Mouse (Mus musculus) hindbrain, embryonic 11.5 days (tissue): ENCODE results near the gene Psmb9. TPM values are rescaled to one million over a fixed set of nuclear protein-coding genes. Genes with fewer than 3 reads are reported as not detected.

Experiments used
- ATAC-seq: fragments of 200-750 bp; cut with Nextera tagmentation; 2 replicates; pipeline ENCODE4 v1.8.0; 2017; ENCODE audit warnings: mild to moderate bottlenecking, moderate TSS enrichment, moderate library complexity; ENCODE audit not compliant: low FRiP score
- DNase-seq: peaks from one replicate; pipeline ENCODE4 v3.0.0-alpha.2; 2015; ENCODE audit warnings: low spot score
- H3K27ac ChIP-seq: fragments of 300-500 bp; sonication (generic); 2 replicates; pipeline ENCODE4 v1.5.1; 2014; ENCODE audit warnings: mild to moderate bottlenecking, low read depth, low read length
- H3K27me3 ChIP-seq: fragments of 300-500 bp; sonication (generic); 2 replicates; pipeline ENCODE4 v1.6.1; 2014; ENCODE audit warnings: mild to moderate bottlenecking, low read length, moderate library complexity, mixed read lengths; ENCODE audit not compliant: control insufficient read depth, insufficient read depth
- H3K36me3 ChIP-seq: fragments of 300-500 bp; sonication (generic); 2 replicates; pipeline ENCODE4 v1.6.1; 2014; ENCODE audit warnings: mild to moderate bottlenecking, low read length, moderate library complexity, mixed read lengths; ENCODE audit not compliant: control insufficient read depth, insufficient read depth
- H3K4me1 ChIP-seq: fragments of 300-500 bp; sonication (generic); replicated peaks from 2 replicates; pipeline ENCODE4 v1.6.1; 2014; ENCODE audit warnings: low read length, mixed read lengths; ENCODE audit not compliant: control insufficient read depth, insufficient read depth
- H3K4me2 ChIP-seq: fragments of 300-500 bp; sonication (generic); replicated peaks from 2 replicates; pipeline ENCODE4 v1.6.1; 2014; ENCODE audit warnings: mild to moderate bottlenecking, low read depth, low read length
- H3K4me3 ChIP-seq: fragments of 300-500 bp; sonication (generic); 2 replicates; pipeline ENCODE4 v1.5.1; 2014; ENCODE audit warnings: low read depth, low read length
- H3K9ac ChIP-seq: fragments of 300-500 bp; sonication (generic); 2 replicates; pipeline ENCODE4 v1.6.1; 2014; ENCODE audit warnings: low read depth, low read length
- H3K9me3 ChIP-seq: fragments of 300-500 bp; sonication (generic); 2 replicates; pipeline ENCODE4 v1.6.1; 2016; ENCODE audit warnings: low read length; ENCODE audit not compliant: control insufficient read depth
- WGBS: fragments of 180-500 bp; shearing (Covaris S2); extraction: QIAGEN DNeasy Blood & Tissue Kit; methylation state at CpG from one replicate; pipeline ENCODE4 v1.1.7; 2014; 5-methylcytosine and 5-hydroxymethylcytosine counted together
- polyA plus RNA-seq: library from polyadenylated mRNA; unstranded; fragments of >200 nt; fragmentation: Nextera tagmentation; extraction: Ambion mirVana; gene quantifications from 2 replicates; pipeline ENCODE4 v1.2.1, GENCODE M21; 2014

Gene Psmb9
- polyA plus RNA-seq, 1 experiment from 2014 or later = 0.42 TPM

- Histone ChIP-seq H3K36me3 (no peaks in the 10 kb centered on the region), H3K27ac (no peak overlapping the region), H3K4me3 (no peak overlapping the region), H3K4me2 (no peak overlapping the region), H3K9me3 (no peaks in the 10 kb centered on the region), H3K27me3 (peaks cover 11% of the 10 kb centered on the region), H3K9ac (no peak overlapping the region), H3K4me1 (0 out of 2 replicates have a peak, but pooled peaks cover 4% of the 10 kb centered on the region)
- no peak for ATAC-seq
- 83% methylated on average over 11 of the region's 11 CpGs for WGBS
- no peak for DNase-seq
These were observed 54.3 kb downstream of the Psmb9 start for GRCm38 (mm10) chr17:34133289-34133688.

Other genes with a start within 250 kb of the Psmb9 start
- 201 and 205 TPM in 2 replicates for gene Pfdn6, start 247.4 kb downstream of the Psmb9 start, polyA plus RNA-seq
- gene Wdr46, start 247.1 kb downstream of the Psmb9 start, polyA plus RNA-seq = 26.8 and 29.4 TPM in 2 replicates
- gene B3galt4, start 236.3 kb downstream of the Psmb9 start, polyA plus RNA-seq = 4.8 and 5.3 TPM in 2 replicates
- 38.2 and 39.4 TPM in 2 replicates for gene Vps52, start 232.0 kb downstream of the Psmb9 start, polyA plus RNA-seq
- gene Rps18, start 231.8 kb downstream of the Psmb9 start, polyA plus RNA-seq = 1,221 and 1,241 TPM in 2 replicates
- gene H2-K1, start 187.4 kb downstream of the Psmb9 start, polyA plus RNA-seq = 18.7 and 19.4 TPM in 2 replicates
- 5.9 and 6.3 TPM in 2 replicates for gene Ring1, start 163.1 kb downstream of the Psmb9 start, polyA plus RNA-seq
- 50.5 and 54.8 TPM in 2 replicates for gene H2-Ke6, start 159.7 kb downstream of the Psmb9 start, polyA plus RNA-seq
- gene Slc39a7, start 156.1 kb downstream of the Psmb9 start, polyA plus RNA-seq = 75.9 and 80.3 TPM in 2 replicates
- gene Rxrb, start 156.0 kb downstream of the Psmb9 start, polyA plus RNA-seq = 16.3 and 16.8 TPM in 2 replicates
- gene Col11a2, start 148.3 kb downstream of the Psmb9 start, polyA plus RNA-seq = 0.91 and 1.4 TPM in 2 replicates
- 0.26 and 0.32 TPM in 2 replicates for gene H2-Oa, start 95.4 kb downstream of the Psmb9 start, polyA plus RNA-seq
- 8.6 and 13.8 TPM in 2 replicates for gene H2-DMa, start 68.2 kb downstream of the Psmb9 start, polyA plus RNA-seq
- 113 and 159 TPM in 2 replicates for gene Brd2, start 65.1 kb downstream of the Psmb9 start, polyA plus RNA-seq
- gene H2-DMb2, start 44.5 kb downstream of the Psmb9 start, polyA plus RNA-seq = not detected in 2 replicates
- gene H2-DMb1, start 34.7 kb downstream of the Psmb9 start, polyA plus RNA-seq = 0.29 and 0.94 TPM in 2 replicates
- 1.0 and 1.1 TPM in 2 replicates for gene Tap1, start 211 bp downstream of the Psmb9 start, polyA plus RNA-seq
- gene Psmb8, start 10.0 kb upstream of the Psmb9 start, polyA plus RNA-seq = 1.3 and 1.9 TPM in 2 replicates
- gene Tap2, start 15.8 kb upstream of the Psmb9 start, polyA plus RNA-seq = 0.19 and 0.50 TPM in 2 replicates
- gene H2-Ob, start 51.1 kb upstream of the Psmb9 start, polyA plus RNA-seq = not detected in 2 replicates
- 2.4 and 3.1 TPM in 2 replicates for gene H2-Ab1, start 69.9 kb upstream of the Psmb9 start, polyA plus RNA-seq
- not detected in 2 replicates for gene H2-Aa, start 100.1 kb upstream of the Psmb9 start, polyA plus RNA-seq
- 1.3 and 2.5 TPM in 2 replicates for gene H2-Eb1, start 118.1 kb upstream of the Psmb9 start, polyA plus RNA-seq
- gene H2-Eb2, start 137.9 kb upstream of the Psmb9 start, polyA plus RNA-seq = not detected in 2 replicates
- 0.13 TPM in 1 of 2 replicates, not detected in the other for gene Btnl2, start 167.1 kb upstream of the Psmb9 start, polyA plus RNA-seq
- gene Btnl1, start 189.4 kb upstream of the Psmb9 start, polyA plus RNA-seq = 0.08 TPM in 1 of 2 replicates, not detected in the other
- 2.7 and 4.1 TPM in 2 replicates for gene BC051142, start 211.1 kb upstream of the Psmb9 start, polyA plus RNA-seq